Mouse (Mus musculus) lung, adult 2 months (tissue): ENCODE measurements around the gene Lgsn. TPM values are rescaled to one million over a fixed set of nuclear protein-coding genes. Genes with fewer than 3 reads are reported as not detected.

Source experiments
- DNase-seq: peaks from one replicate; pipeline ENCODE4 v3.0.0; 2022
- H3K4me1 ChIP-seq: fragments of 200-500 bp; 2 replicates; pipeline ENCODE4 v1.6.1; 2011; ENCODE audit warnings: low read length; ENCODE audit not compliant: control insufficient read depth, insufficient read depth
- H3K4me3 ChIP-seq: fragments of 200-500 bp; replicated peaks from 2 replicates; pipeline ENCODE3; 2011; ENCODE audit warnings: low read depth, mild to moderate bottlenecking, control low read depth, low read length; ENCODE audit errors: extremely low read depth
- CTCF ChIP-seq: fragments of 200-500 bp; IDR thresholded peaks from 2 replicates; pipeline ENCODE4 v1.5.1; 2011; ENCODE audit warnings: mild to moderate bottlenecking, low read length, control low read depth; ENCODE audit not compliant: insufficient read depth
- POLR2A ChIP-seq: fragments of 200-500 bp; IDR thresholded peaks from 2 replicates; pipeline ENCODE4 v1.6.1; 2011; ENCODE audit warnings: low read depth, mild to moderate bottlenecking, control low read depth, low read length, borderline replicate concordance; ENCODE audit errors: extremely low read depth
- WGBS: fragments of 180-500 bp; shearing (Covaris S2); methylation state at CpG from one replicate; pipeline ENCODE4 v1.1.7; 2018; 5-methylcytosine and 5-hydroxymethylcytosine counted together
- polyA plus RNA-seq: library from polyadenylated mRNA; depleted of rRNA; stranded (reverse); fragments of >200 nt; gene quantifications from 2 replicates; pipeline ENCODE4 v1.2.3, GENCODE M21; 2012; rRNA removed

Lgsn gene
- polyA plus RNA-seq, 1 experiment = 0.34 TPM

GRCm38 (mm10) chr1:31205346-31205745 is 29.1 kb downstream of the Lgsn start:
- 65% methylated on average over 7 of the region's 7 CpGs for WGBS
- DNase-seq = no peak
- TF ChIP-seq CTCF (no peak), POLR2A (no peak)
- Histone ChIP-seq H3K4me1 (no peaks in the 10 kb centered on the region), H3K4me3 (no peak overlapping the region)

- no peak overlapping the region for H3K4me3 ChIP-seq
- no peaks in the 10 kb centered on the region for H3K4me1 ChIP-seq
- no peak for DNase-seq
- WGBS = 73% methylated on average over 3 of the region's 3 CpGs
- no peak for TF ChIP-seq CTCF
- no peak for TF ChIP-seq POLR2A
Observed at GRCm38 (mm10) chr1:31205770-31206169, 29.6 kb downstream of the Lgsn start.

- no peaks in the 10 kb centered on the region for H3K4me1 ChIP-seq
- DNase-seq = no peak
- TF ChIP-seq POLR2A (no peak), CTCF (peak; percentile 34; the same call in 1 of the 2 replicates)
- H3K4me3 ChIP-seq = no peak overlapping the region
- 2% methylated on average over 5 of the region's 5 CpGs for WGBS
Observed at GRCm38 (mm10) chr1:31210144-31210543, 33.9 kb downstream of the Lgsn start.

DNA sequence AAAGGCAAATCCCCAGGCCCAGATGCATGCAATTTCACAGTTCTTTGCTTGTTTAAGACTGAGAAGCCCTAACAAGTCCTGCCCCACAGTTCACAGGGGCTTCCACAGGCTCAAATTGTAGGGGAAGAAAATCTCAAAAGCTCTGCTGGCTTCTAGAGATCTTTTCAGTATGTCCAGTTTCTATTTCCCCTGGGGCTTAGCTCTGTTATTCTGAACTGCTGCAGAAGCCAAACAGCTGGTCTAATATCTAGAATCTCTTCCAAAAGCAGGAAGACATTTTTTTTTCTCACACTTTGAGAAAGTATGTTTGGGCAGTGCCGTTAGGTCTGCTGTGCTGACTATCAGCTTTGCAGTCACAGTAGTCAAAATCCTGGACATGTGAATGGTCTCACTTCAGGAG is 38.6 kb downstream of the Lgsn start:
- no peak for DNase-seq
- no peak for TF ChIP-seq POLR2A
- no peak for TF ChIP-seq CTCF

GRCm38 (mm10) chr1:31220599-31221250 is 44.5 kb downstream of the Lgsn start:
- Histone ChIP-seq H3K4me1 (no peaks in the 10 kb centered on the region), H3K4me3 (no peak overlapping the region)
- no peak for DNase-seq
- 91% methylated on average over 4 of the region's 4 CpGs for WGBS
- TF ChIP-seq CTCF (no peak), POLR2A (no peak)

More for the DNA sequence above, 38.6 kb downstream of the Lgsn start:
- Histone ChIP-seq H3K4me1 (no peaks in the 10 kb centered on the region), H3K4me3 (no peak overlapping the region)
- WGBS = 49% methylated on average over 1 of the region's 1 CpGs

- no peak within 1 kb of the TSS for H3K4me3 ChIP-seq
- TF ChIP-seq POLR2A (no peak), CTCF (no peak)
- WGBS = 77% methylated on average over 7 of the region's 7 CpGs
- H3K4me1 ChIP-seq = no peaks in the 10 kb centered on the region
- DNase-seq = no peak
Observed at GRCm38 (mm10) chr1:31222564-31222963, 46.4 kb downstream of the Lgsn start, which contains the start of the genes 4931428L18Rik and Pih1d3. Gene 4931428L18Rik, minus strand, starts transcription at chr1:31222684. Gene Pih1d3, plus strand, starts transcription at chr1:31222838.

GRCm38 (mm10) chr1:31233319-31234036 is 57.3 kb downstream of the Lgsn start:
- TF ChIP-seq CTCF = no peak
- TF ChIP-seq POLR2A = no peak
- Histone ChIP-seq H3K4me1 (no peaks in the 10 kb centered on the region), H3K4me3 (no peak overlapping the region)
- no peak for DNase-seq

Other genes with a start within 250 kb of the Lgsn start
- gene AC153137.1, start 198.4 kb upstream of the Lgsn start, polyA plus RNA-seq = not detected in 2 replicates
- gene 4931428L18Rik, start 46.3 kb downstream of the Lgsn start, polyA plus RNA-seq = 0.12 TPM in 1 of 2 replicates, not detected in the other
- gene Pih1d3, start 46.4 kb downstream of the Lgsn start, polyA plus RNA-seq = not detected in 2 replicates